Mouse (Mus musculus): ENCODE results near the gene Caly. TPM values are rescaled to one million over a fixed set of nuclear protein-coding genes. Genes with fewer than 3 reads are reported as not detected.

Caly gene
- polyA plus RNA-seq, 1 experiment from 2014 or later, result 401 TPM

GRCm38 (mm10) chr7:140070042-140070711 lies 12.2 kb downstream of the Caly start:
- no peaks in the 10 kb centered on the region for H3K9me3 ChIP-seq (replicated peaks; ENCODE audit: control insufficient read depth, low read length, poor library complexity, severe bottlenecking)
- H3K9ac ChIP-seq (ENCODE audit: low read depth, low read length), result no peak overlapping the region
- peaks cover 36% of the 10 kb centered on the region for H3K36me3 ChIP-seq (ENCODE audit: control insufficient read depth, insufficient read depth, low read length)
- WGBS, result 30% methylated on average over 39 of the region's 39 CpGs
- no peak overlapping the region for H3K4me3 ChIP-seq (ENCODE audit: low read depth, low read length)
- H3K4me2 ChIP-seq (ENCODE audit: low read length), result peak overlapping the region; percentile 31
- ATAC-seq, result no peak
- no peaks in the 10 kb centered on the region for H3K4me1 ChIP-seq (ENCODE audit: control insufficient read depth, insufficient read depth, low read length)
- H3K27me3 ChIP-seq (ENCODE audit: control insufficient read depth, insufficient read depth, low read depth, low read length), result peaks cover 55% of the 10 kb centered on the region
- H3K27ac ChIP-seq (ENCODE audit: low read length), result no peak overlapping the region

- ATAC-seq, result no peak
- Histone ChIP-seq H3K4me3 (ENCODE audit: low read depth, low read length) (no peak overlapping the region), H3K9ac (ENCODE audit: low read depth, low read length) (no peak overlapping the region), H3K36me3 (ENCODE audit: control insufficient read depth, insufficient read depth, low read length) (peaks cover 26% of the 10 kb centered on the region), H3K4me1 (ENCODE audit: control insufficient read depth, insufficient read depth, low read length) (no peaks in the 10 kb centered on the region), H3K27ac (ENCODE audit: low read length) (no peak overlapping the region), H3K27me3 (ENCODE audit: control insufficient read depth, insufficient read depth, low read depth, low read length) (peaks cover 63% of the 10 kb centered on the region), H3K4me2 (ENCODE audit: low read length) (no peak overlapping the region), H3K9me3 (replicated peaks; ENCODE audit: control insufficient read depth, low read length, poor library complexity, severe bottlenecking) (no peaks in the 10 kb centered on the region)
- 73% methylated on average over 6 of the region's 6 CpGs for WGBS
Measured at GRCm38 (mm10) chr7:140067397-140067796, 15.0 kb downstream of the Caly start.

- no peak for ATAC-seq
- peaks cover 29% of the 10 kb centered on the region for H3K27me3 ChIP-seq (ENCODE audit: control insufficient read depth, insufficient read depth, low read depth, low read length)
- 21% methylated on average over 7 of the region's 7 CpGs for WGBS
- H3K4me2 ChIP-seq (ENCODE audit: low read length), result no peak overlapping the region
- H3K27ac ChIP-seq (ENCODE audit: low read length), result no peak overlapping the region
- no peak overlapping the region for H3K9ac ChIP-seq (ENCODE audit: low read depth, low read length)
- no peak overlapping the region for H3K4me3 ChIP-seq (ENCODE audit: low read depth, low read length)
- H3K4me1 ChIP-seq (ENCODE audit: control insufficient read depth, insufficient read depth, low read length), result peaks cover 27% of the 10 kb centered on the region
- no peaks in the 10 kb centered on the region for H3K36me3 ChIP-seq (ENCODE audit: control insufficient read depth, insufficient read depth, low read length)
- H3K9me3 ChIP-seq (replicated peaks; ENCODE audit: control insufficient read depth, low read length, poor library complexity, severe bottlenecking), result no peaks in the 10 kb centered on the region
Measured at GRCm38 (mm10) chr7:140063092-140063491, 19.3 kb downstream of the Caly start.

- H3K27me3 ChIP-seq (ENCODE audit: control insufficient read depth, insufficient read depth, low read depth, low read length), result peaks cover 29% of the 10 kb centered on the region
Measured at GRCm38 (mm10) chr7:140062307-140062706, 20.0 kb downstream of the Caly start.

GRCm38 (mm10) chr7:140061832-140062130 lies 20.6 kb downstream of the Caly start:
- Histone ChIP-seq H3K27me3 (ENCODE audit: control insufficient read depth, insufficient read depth, low read depth, low read length) (peaks cover 28% of the 10 kb centered on the region), H3K4me2 (ENCODE audit: low read length) (peak overlapping the region; percentile 85), H3K9ac (ENCODE audit: low read depth, low read length) (peak overlapping the region; percentile 67; the same call in 1 of the 2 replicates), H3K36me3 (ENCODE audit: control insufficient read depth, insufficient read depth, low read length) (no peaks in the 10 kb centered on the region), H3K27ac (ENCODE audit: low read length) (no peak overlapping the region), H3K4me3 (ENCODE audit: low read depth, low read length) (peak overlapping the region; percentile 38), H3K4me1 (ENCODE audit: control insufficient read depth, insufficient read depth, low read length) (peaks cover 32% of the 10 kb centered on the region), H3K9me3 (replicated peaks; ENCODE audit: control insufficient read depth, low read length, poor library complexity, severe bottlenecking) (no peaks in the 10 kb centered on the region)
- ATAC-seq, result no peak
- WGBS, result 1% methylated on average over 6 of the region's 6 CpGs

More at GRCm38 (mm10) chr7:140062307-140062706, 20.0 kb downstream of the Caly start:
- Histone ChIP-seq H3K9me3 (replicated peaks; ENCODE audit: control insufficient read depth, low read length, poor library complexity, severe bottlenecking) (no peaks in the 10 kb centered on the region), H3K4me3 (ENCODE audit: low read depth, low read length) (no peak overlapping the region), H3K27ac (ENCODE audit: low read length) (no peak overlapping the region), H3K9ac (ENCODE audit: low read depth, low read length) (no peak overlapping the region), H3K4me2 (ENCODE audit: low read length) (no peak overlapping the region), H3K36me3 (ENCODE audit: control insufficient read depth, insufficient read depth, low read length) (no peaks in the 10 kb centered on the region), H3K4me1 (ENCODE audit: control insufficient read depth, insufficient read depth, low read length) (peaks cover 31% of the 10 kb centered on the region)
- 13% methylated on average over 11 of the region's 11 CpGs for WGBS
- ATAC-seq, result no peak; the same call in 1 of the 2 replicates

GRCm38 (mm10) chr7:140060936-140061831 lies 21.2 kb downstream of the Caly start:
- H3K36me3 ChIP-seq (ENCODE audit: control insufficient read depth, insufficient read depth, low read length), result no peaks in the 10 kb centered on the region
- ATAC-seq, result peak; percentile 37
- H3K4me3 ChIP-seq (ENCODE audit: low read depth, low read length), result peak overlapping the region; percentile 38
- peak overlapping the region; percentile 85 for H3K4me2 ChIP-seq (ENCODE audit: low read length)
- H3K9ac ChIP-seq (ENCODE audit: low read depth, low read length), result peak overlapping the region; percentile 67
- peaks cover 26% of the 10 kb centered on the region for H3K27me3 ChIP-seq (ENCODE audit: control insufficient read depth, insufficient read depth, low read depth, low read length)
- H3K27ac ChIP-seq (ENCODE audit: low read length), result peak overlapping the region; percentile 12; the same call in 1 of the 2 replicates
- H3K4me1 ChIP-seq (ENCODE audit: control insufficient read depth, insufficient read depth, low read length), result peaks cover 32% of the 10 kb centered on the region
- WGBS, result under 1% methylated on average over 47 of the region's 47 CpGs
- H3K9me3 ChIP-seq (replicated peaks; ENCODE audit: control insufficient read depth, low read length, poor library complexity, severe bottlenecking), result no peaks in the 10 kb centered on the region

GRCm38 (mm10) chr7:140059601-140060000 lies 22.7 kb downstream of the Caly start:
- H3K27ac ChIP-seq (ENCODE audit: low read length), result no peak overlapping the region
- no peaks in the 10 kb centered on the region for H3K9me3 ChIP-seq (replicated peaks; ENCODE audit: control insufficient read depth, low read length, poor library complexity, severe bottlenecking)
- 14% methylated on average over 4 of the region's 4 CpGs for WGBS
- H3K4me2 ChIP-seq (ENCODE audit: low read length), result no peak overlapping the region
- H3K27me3 ChIP-seq (ENCODE audit: control insufficient read depth, insufficient read depth, low read depth, low read length), result peaks cover 26% of the 10 kb centered on the region
- no peaks in the 10 kb centered on the region for H3K36me3 ChIP-seq (ENCODE audit: control insufficient read depth, insufficient read depth, low read length)
- no peak for ATAC-seq
- H3K4me3 ChIP-seq (ENCODE audit: low read depth, low read length), result no peak overlapping the region
- H3K4me1 ChIP-seq (ENCODE audit: control insufficient read depth, insufficient read depth, low read length), result peaks cover 32% of the 10 kb centered on the region
- H3K9ac ChIP-seq (ENCODE audit: low read depth, low read length), result no peak overlapping the region

GRCm38 (mm10) chr7:140058528-140058927 lies 23.8 kb downstream of the Caly start:
- no peaks in the 10 kb centered on the region for H3K36me3 ChIP-seq (ENCODE audit: control insufficient read depth, insufficient read depth, low read length)
- no peak for ATAC-seq
- peaks cover 23% of the 10 kb centered on the region for H3K27me3 ChIP-seq (ENCODE audit: control insufficient read depth, insufficient read depth, low read depth, low read length)
- H3K4me2 ChIP-seq (ENCODE audit: low read length), result peak overlapping the region; percentile 88
- peak overlapping the region; percentile 79 for H3K9ac ChIP-seq (ENCODE audit: low read depth, low read length)
- H3K9me3 ChIP-seq (replicated peaks; ENCODE audit: control insufficient read depth, low read length, poor library complexity, severe bottlenecking), result no peaks in the 10 kb centered on the region
- peak overlapping the region; percentile 81 for H3K27ac ChIP-seq (ENCODE audit: low read length)
- 10% methylated on average over 7 of the region's 7 CpGs for WGBS
- peaks cover 32% of the 10 kb centered on the region for H3K4me1 ChIP-seq (ENCODE audit: control insufficient read depth, insufficient read depth, low read length)
- H3K4me3 ChIP-seq (ENCODE audit: low read depth, low read length), result peak overlapping the region; percentile 53
